Mouse (Mus musculus) layer of hippocampus, postnatal 10 days (tissue): ENCODE data around the gene Mrpl51. TPM values are rescaled to one million over a fixed set of nuclear protein-coding genes. Genes with fewer than 3 reads are reported as not detected.

Experiments used
- DNase-seq, 2 experiments: peaks; one replicate each; pipeline ENCODE4 v3.0.0; 2021; ENCODE audit warnings: low spot score in 2 of 2
- long read RNA-seq: library from polyadenylated mRNA; stranded (forward); transcript quantifications from one replicate; pipeline ENCODE4 v2.0.0, GENCODE M21; 2023
- total RNA-seq, 2 experiments: library from RNA; stranded (reverse); gene quantifications; 2 replicates each; pipeline ENCODE4 v1.2.3; 2021

The Mrpl51 gene
- total RNA-seq = 10 to 100 TPM; 73.5 to 75.9 TPM
- long read RNA-seq, transcript Mrpl51-202 (3 exons, 855 nt) = minor isoform, 6 of 74 reads
- long read RNA-seq, transcript Mrpl51-201 (3 exons, 3,427 nt) = major isoform, 58 of 74 reads
- long read RNA-seq, partial matches to known transcripts = 8 of 74 reads
- long read RNA-seq, other reads (novel, unspliced or antisense) = 2 of 74 reads

DNA sequence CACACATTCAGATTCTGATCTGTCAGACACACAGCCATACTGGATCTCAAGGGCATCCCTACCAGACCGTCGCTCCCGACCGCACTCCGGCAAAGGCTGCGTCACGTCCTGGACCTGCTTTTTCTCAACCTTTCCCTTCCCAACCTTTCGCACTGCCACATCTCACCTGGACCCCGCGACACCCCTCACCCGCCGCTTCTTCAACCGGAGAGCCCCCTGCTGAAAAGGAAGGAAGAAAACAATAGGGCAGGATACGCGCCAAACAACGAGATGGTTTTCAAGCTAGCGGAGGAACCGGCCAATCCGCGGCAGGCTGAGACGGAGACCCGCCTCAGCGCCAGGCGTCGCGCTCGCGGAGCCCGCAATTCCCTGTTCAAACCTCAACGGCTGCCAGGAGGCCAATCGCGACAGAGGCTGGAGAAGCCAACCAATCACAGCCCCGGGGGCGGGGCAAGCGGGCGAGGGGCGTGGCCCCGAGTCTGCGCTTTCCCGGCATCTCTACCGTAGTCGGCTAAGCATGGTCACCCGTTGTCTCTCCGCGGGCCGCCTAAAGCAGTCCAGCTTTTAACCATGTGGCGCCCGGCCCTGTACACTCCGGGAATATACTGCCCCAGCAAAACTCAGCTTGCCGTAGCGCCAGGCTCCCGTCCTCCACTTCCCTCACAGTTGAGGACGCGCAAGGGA is at the start of gene Mrpl51, which contains the start of gene Ncapd2:
Gene Mrpl51, plus strand, starts transcription at position 470 of the 684 bp plus-strand sequence.
Gene Ncapd2, minus strand, starts transcription at position 370 of the 684 bp plus-strand sequence.
- peak; percentile 96 to 98 for DNase-seq

- DNase-seq = no peak
Observed at GRCm38 (mm10) chr6:125142436-125142835, 49.2 kb upstream of the Mrpl51 start.

GRCm38 (mm10) chr6:125143128-125143527 is 48.5 kb upstream of the Mrpl51 start:
- no peak for DNase-seq

DNA sequence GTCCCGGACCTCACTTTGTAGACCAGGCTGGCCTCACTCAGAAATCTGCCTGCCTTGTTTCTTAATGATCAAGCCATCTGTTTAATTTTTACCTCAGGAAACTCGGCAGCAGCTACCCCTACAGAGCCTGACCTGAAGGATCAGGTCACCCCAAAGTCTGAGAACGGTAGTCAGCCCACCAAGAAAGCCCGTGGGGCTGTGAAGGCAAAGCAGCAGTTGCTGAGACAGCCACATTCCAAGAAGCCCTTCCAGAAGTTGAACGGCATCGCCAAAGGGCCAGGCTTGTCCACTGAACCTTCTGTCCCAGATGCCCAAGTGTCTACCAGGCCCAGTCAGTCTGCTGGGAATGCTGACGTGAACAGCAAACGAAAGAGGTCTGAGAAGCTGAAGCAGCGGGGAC is 47.7 kb upstream of the Mrpl51 start:
- DNase-seq = no peak

- peak; percentile 89 to 93 for DNase-seq
Observed at GRCm38 (mm10) chr6:125145001-125145400, 46.6 kb upstream of the Mrpl51 start, which contains the start of gene Iffo1. Iffo1 (plus strand) TSS chr6:125145241.

DNA sequence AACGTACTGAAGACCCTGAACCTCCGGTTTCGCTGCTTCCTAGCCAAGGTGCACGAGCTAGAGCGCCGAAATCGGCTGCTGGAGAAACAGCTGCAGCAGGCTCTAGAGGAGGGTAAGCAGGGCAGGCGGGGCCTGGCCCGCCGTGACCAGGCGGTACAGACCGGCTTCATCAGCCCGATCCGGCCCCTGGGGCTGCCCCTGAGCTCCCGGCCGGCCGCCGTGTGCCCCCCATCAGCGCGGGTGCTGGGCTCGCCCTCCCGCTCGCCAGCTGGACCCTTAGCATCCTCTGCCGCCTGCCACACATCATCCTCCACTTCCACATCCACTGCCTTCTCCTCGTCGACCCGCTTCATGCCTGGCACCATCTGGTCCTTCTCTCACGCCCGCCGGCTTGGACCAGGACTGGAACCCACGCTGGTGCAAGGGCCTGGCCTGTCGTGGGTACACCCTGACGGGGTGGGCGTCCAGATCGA is 46.1 kb upstream of the Mrpl51 start:
- DNase-seq = peak in 1 of 2 experiments; percentile 51

DNA sequence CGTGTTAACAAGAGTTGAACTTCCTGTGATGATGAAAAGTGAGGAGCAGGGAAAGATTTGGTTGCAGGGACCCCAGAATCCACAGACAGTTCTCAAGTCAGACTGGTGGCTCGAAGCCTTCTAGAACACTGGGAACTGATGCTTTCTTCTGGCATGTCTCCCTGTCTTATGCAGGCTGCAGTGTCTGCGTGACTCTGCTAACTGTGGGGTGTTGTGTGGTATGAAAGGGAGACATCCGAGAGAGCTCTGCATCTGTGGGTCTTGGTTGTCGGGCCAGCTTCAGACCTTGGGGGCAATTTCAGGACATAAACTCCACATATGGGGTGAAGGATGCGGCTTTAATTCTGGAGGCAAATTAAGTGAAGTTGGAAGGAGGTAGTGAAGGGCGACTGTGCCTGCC is 45.5 kb upstream of the Mrpl51 start:
- peak in 1 of 2 experiments; percentile 24 for DNase-seq

DNA sequence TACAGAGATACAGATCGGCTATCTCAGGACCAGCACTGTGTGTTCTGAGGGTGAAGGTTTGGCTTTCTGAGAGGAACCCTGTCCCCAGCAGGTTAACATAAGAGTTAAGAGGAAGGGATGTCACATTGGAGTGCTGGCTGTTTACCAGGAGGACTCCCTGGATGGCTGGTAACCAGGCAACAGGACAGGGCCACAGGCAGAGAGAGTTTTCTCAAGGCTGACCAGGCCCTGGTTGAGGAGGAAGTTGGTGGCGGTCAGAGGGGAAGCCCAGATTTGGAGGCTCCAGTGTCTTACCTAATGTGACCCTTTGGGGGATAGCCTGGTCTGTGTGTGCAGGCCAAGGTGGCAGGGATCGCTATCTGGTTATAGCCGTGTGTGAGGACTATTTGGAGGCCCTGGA is 44.8 kb upstream of the Mrpl51 start:
- DNase-seq = peak in 1 of 2 experiments; percentile 44

- peak in 1 of 2 experiments; percentile 41 for DNase-seq
Observed at GRCm38 (mm10) chr6:125147329-125147728, 44.3 kb upstream of the Mrpl51 start.

- DNase-seq = peak in 1 of 2 experiments; percentile 52
Observed at GRCm38 (mm10) chr6:125148251-125148925, 43.2 kb upstream of the Mrpl51 start.

DNA sequence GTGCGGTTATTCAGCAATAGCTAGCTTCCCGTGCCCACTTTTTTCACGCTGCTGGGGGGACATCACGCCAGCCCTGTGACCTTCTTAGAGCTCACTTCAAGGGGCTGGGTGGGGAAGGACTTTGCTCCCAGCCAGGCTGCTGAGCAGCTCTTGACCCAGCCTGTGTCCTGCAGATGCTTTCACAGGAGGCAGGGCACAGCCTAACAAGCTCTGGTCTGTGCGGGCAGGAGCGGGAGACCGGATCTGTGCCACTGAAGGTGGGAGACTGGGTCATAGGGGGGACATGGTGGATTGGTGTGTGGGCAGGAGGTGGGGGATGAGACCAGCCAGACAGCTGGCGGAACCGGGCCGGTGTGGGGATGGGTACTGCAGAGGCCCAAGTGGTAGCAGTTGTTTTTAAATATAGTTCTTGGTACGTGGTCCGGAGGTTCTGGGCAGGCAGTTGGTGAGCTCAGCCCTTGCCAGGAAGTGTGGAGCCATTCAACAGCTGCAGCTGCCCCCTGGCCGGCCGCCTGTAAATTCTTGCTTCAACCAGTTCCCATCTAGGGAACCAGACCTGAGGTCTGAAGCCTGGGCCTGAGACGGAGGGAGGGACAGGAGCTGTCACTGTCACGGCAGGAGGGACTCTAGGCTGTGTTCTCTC is 42.6 kb upstream of the Mrpl51 start:
- peak; percentile 66 for DNase-seq

GRCm38 (mm10) chr6:125149569-125149950 is 42.0 kb upstream of the Mrpl51 start:
- peak in 1 of 2 experiments; percentile 22 for DNase-seq

GRCm38 (mm10) chr6:125152212-125153017 is 39.2 kb upstream of the Mrpl51 start:
- peak in 1 of 2 experiments; percentile 28 for DNase-seq

DNA sequence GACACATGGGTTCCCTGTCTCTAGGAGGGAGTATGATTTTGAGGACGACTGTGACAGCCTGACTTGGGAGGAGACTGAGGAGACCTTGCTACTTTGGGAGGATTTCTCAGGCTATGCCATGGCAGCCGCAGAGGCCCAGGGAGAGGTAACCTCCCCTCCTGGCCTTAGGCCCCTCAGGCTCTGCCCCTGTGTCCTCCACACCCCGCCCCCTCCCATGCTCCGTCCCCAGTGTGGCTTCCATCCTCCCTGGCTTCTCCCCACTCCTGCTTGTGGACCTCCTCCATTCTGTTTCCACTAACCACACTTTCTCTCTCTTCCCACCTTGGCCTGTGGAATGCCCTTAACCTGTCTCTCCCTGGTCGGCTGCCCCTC is 38.6 kb upstream of the Mrpl51 start:
- no peak for DNase-seq

- no peak for DNase-seq
Observed at GRCm38 (mm10) chr6:125153682-125154081, 37.9 kb upstream of the Mrpl51 start.

- DNase-seq = no peak
Observed at GRCm38 (mm10) chr6:125154550-125154949, 37.1 kb upstream of the Mrpl51 start.

- no peak for DNase-seq
Observed at GRCm38 (mm10) chr6:125155262-125155661, 36.3 kb upstream of the Mrpl51 start.

DNA sequence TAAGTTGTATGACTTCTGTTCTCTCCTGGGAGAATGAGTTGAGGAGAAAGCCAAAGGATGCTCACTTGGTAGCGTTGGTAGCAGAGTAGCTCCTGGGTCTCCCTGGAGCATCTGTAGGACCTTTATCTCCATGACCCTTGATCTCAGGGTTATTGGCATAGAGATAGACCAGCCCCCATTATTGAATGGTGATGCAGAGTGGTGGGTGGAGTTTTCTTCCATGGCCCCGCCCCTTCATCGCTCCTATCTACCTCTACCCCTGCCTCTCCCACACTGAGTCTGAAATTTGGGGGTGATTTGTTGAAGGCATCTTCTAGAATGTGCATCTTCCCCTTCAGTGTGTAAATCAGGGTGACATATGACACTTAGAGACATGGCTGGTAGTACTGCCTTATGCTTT is 35.1 kb upstream of the Mrpl51 start:
- no peak for DNase-seq

GRCm38 (mm10) chr6:125156903-125157614 is 34.5 kb upstream of the Mrpl51 start:
- no peak for DNase-seq

- no peak for DNase-seq
Observed at GRCm38 (mm10) chr6:125158944-125159492, 32.6 kb upstream of the Mrpl51 start.
